Mouse (Mus musculus) limb, embryonic 12.5 days (tissue): Measurements from ENCODE around the gene Pgm2l1. TPM values are rescaled to one million over a fixed set of nuclear protein-coding genes. Genes with fewer than 3 reads are reported as not detected.

Experiments
- ATAC-seq: fragments of 200-750 bp; cut with Nextera tagmentation; 2 replicates; pipeline ENCODE4 v1.8.0; 2017; ENCODE audit warnings: low read depth, moderate TSS enrichment; ENCODE audit not compliant: insufficient number of reproducible peaks, insufficient read depth, low FRiP score, low TSS enrichment
- H3K27ac ChIP-seq: fragments of 300-500 bp; sonication (generic); 2 replicates; pipeline ENCODE4 v1.5.1; 2016; ENCODE audit warnings: mild to moderate bottlenecking, moderate library complexity
- H3K27me3 ChIP-seq: fragments of 300-500 bp; sonication (generic); 2 replicates; pipeline ENCODE4 v1.6.1; 2016; ENCODE audit warnings: mild to moderate bottlenecking, moderate library complexity
- H3K36me3 ChIP-seq: fragments of 300-500 bp; sonication (generic); 2 replicates; pipeline ENCODE4 v1.6.1; 2016; ENCODE audit warnings: mild to moderate bottlenecking, moderate library complexity
- H3K4me1 ChIP-seq: fragments of 300-500 bp; sonication (generic); replicated peaks from 2 replicates; pipeline ENCODE4 v1.6.1; 2016
- H3K4me2 ChIP-seq: fragments of 300-500 bp; sonication (generic); 2 replicates; pipeline ENCODE4 v1.6.1; 2016; ENCODE audit warnings: mild to moderate bottlenecking, moderate library complexity
- H3K4me3 ChIP-seq: fragments of 300-500 bp; sonication (generic); replicated peaks from 2 replicates; pipeline ENCODE4 v1.5.1; 2016; ENCODE audit warnings: mild to moderate bottlenecking
- H3K9ac ChIP-seq: fragments of 300-500 bp; sonication (generic); replicated peaks from 2 replicates; pipeline ENCODE4 v1.6.1; 2016; ENCODE audit warnings: mild to moderate bottlenecking, moderate library complexity
- H3K9me3 ChIP-seq: fragments of 300-500 bp; sonication (generic); 2 replicates; pipeline ENCODE4 v1.6.1; 2016; ENCODE audit warnings: mild to moderate bottlenecking, moderate library complexity
- WGBS: fragments of 180-500 bp; shearing (Covaris S2); methylation state at CpG from one replicate; pipeline ENCODE4 v1.1.7; 2016; 5-methylcytosine and 5-hydroxymethylcytosine counted together
- polyA plus RNA-seq: library from polyadenylated mRNA; unstranded; fragments of >200 nt; fragmentation: Nextera tagmentation; extraction: Ambion mirVana; gene quantifications from 2 replicates; pipeline ENCODE4 v1.2.1, GENCODE M21; 2016

Gene Pgm2l1
- polyA plus RNA-seq, 1 experiment from 2014 or later = 4.2 TPM

GRCm38 (mm10) chr7:100272369-100272768, 45.2 kb downstream of the Pgm2l1 start:
- Histone ChIP-seq H3K36me3 (peaks cover 19% of the 10 kb centered on the region; the same call in 1 of the 2 replicates), H3K27me3 (no peaks in the 10 kb centered on the region), H3K9ac (no peak overlapping the region), H3K4me1 (no peaks in the 10 kb centered on the region), H3K4me2 (no peak overlapping the region), H3K27ac (no peak overlapping the region), H3K9me3 (no peaks in the 10 kb centered on the region), H3K4me3 (no peak overlapping the region)
- no peak for ATAC-seq
- 97% methylated on average over 8 of the region's 8 CpGs for WGBS

- Histone ChIP-seq H3K27ac (no peak overlapping the region), H3K9ac (no peak overlapping the region), H3K4me2 (no peak overlapping the region), H3K4me1 (no peaks in the 10 kb centered on the region), H3K4me3 (no peak overlapping the region), H3K9me3 (no peaks in the 10 kb centered on the region), H3K36me3 (peaks cover 14% of the 10 kb centered on the region; the same call in 1 of the 2 replicates), H3K27me3 (no peaks in the 10 kb centered on the region)
- 74% methylated on average over 6 of the region's 6 CpGs for WGBS
- no peak for ATAC-seq
Measured at GRCm38 (mm10) chr7:100274507-100274906, 47.3 kb downstream of the Pgm2l1 start.

GRCm38 (mm10) chr7:100276397-100276796, 49.2 kb downstream of the Pgm2l1 start:
- H3K9me3 ChIP-seq = no peaks in the 10 kb centered on the region
- H3K27me3 ChIP-seq = no peaks in the 10 kb centered on the region
- no peak for ATAC-seq
- no peak overlapping the region for H3K4me2 ChIP-seq
- no peaks in the 10 kb centered on the region for H3K4me1 ChIP-seq
- no peak overlapping the region for H3K4me3 ChIP-seq
- no peak overlapping the region for H3K27ac ChIP-seq
- no peak overlapping the region for H3K9ac ChIP-seq
- H3K36me3 ChIP-seq = peaks cover 8% of the 10 kb centered on the region; the same call in 1 of the 2 replicates
- WGBS = 41% methylated on average over 2 of the region's 2 CpGs

GRCm38 (mm10) chr7:100279803-100280202, 52.6 kb downstream of the Pgm2l1 start:
- no peak overlapping the region for H3K4me2 ChIP-seq
- no peak for ATAC-seq
- H3K36me3 ChIP-seq = no peaks in the 10 kb centered on the region
- 3% methylated on average over 1 of the region's 1 CpGs for WGBS
- H3K4me3 ChIP-seq = no peak overlapping the region
- no peak overlapping the region for H3K27ac ChIP-seq
- peaks cover 6% of the 10 kb centered on the region for H3K4me1 ChIP-seq
- no peaks in the 10 kb centered on the region for H3K9me3 ChIP-seq
- H3K27me3 ChIP-seq = peaks cover 15% of the 10 kb centered on the region
- H3K9ac ChIP-seq = no peak overlapping the region

- no peak overlapping the region for H3K4me3 ChIP-seq
- ATAC-seq = no peak
- peaks cover 28% of the 10 kb centered on the region for H3K27me3 ChIP-seq
- no peaks in the 10 kb centered on the region for H3K9me3 ChIP-seq
- H3K4me2 ChIP-seq = no peak overlapping the region
- H3K36me3 ChIP-seq = no peaks in the 10 kb centered on the region
- no peak overlapping the region for H3K9ac ChIP-seq
- no peak overlapping the region for H3K27ac ChIP-seq
- H3K4me1 ChIP-seq = peaks cover 23% of the 10 kb centered on the region
- 65% methylated on average over 3 of the region's 3 CpGs for WGBS
Measured at GRCm38 (mm10) chr7:100281596-100281995, 54.4 kb downstream of the Pgm2l1 start.

- WGBS = 18% methylated on average over 3 of the region's 3 CpGs
- Histone ChIP-seq H3K4me1 (peaks cover 37% of the 10 kb centered on the region), H3K4me3 (no peak overlapping the region), H3K4me2 (no peak overlapping the region), H3K27ac (no peak overlapping the region), H3K36me3 (no peaks in the 10 kb centered on the region), H3K9me3 (no peaks in the 10 kb centered on the region), H3K27me3 (peaks cover 28% of the 10 kb centered on the region), H3K9ac (no peak overlapping the region)
- no peak for ATAC-seq
Measured at GRCm38 (mm10) chr7:100283298-100283697, 56.1 kb downstream of the Pgm2l1 start.

- Histone ChIP-seq H3K9me3 (no peaks in the 10 kb centered on the region), H3K36me3 (no peaks in the 10 kb centered on the region), H3K4me3 (peak within 1 kb of the TSS; percentile 68), H3K4me2 (peak within 1 kb of the TSS; percentile 92), H3K27ac (peak within 1 kb of the TSS; percentile 100), H3K4me1 (peaks cover 52% of the 10 kb centered on the region), H3K9ac (peak within 1 kb of the TSS; percentile 82), H3K27me3 (peaks cover 28% of the 10 kb centered on the region)
- ATAC-seq = no peak
- 2% methylated on average over 40 of the region's 53 CpGs for WGBS
Measured at GRCm38 (mm10) chr7:100285383-100285782, 58.2 kb downstream of the Pgm2l1 start, which contains the start of gene P4ha3. Gene P4ha3, plus strand, starts transcription at chr7:100285520.

GRCm38 (mm10) chr7:100287748-100288578, 60.8 kb downstream of the Pgm2l1 start:
- peak overlapping the region; percentile 54 for H3K4me2 ChIP-seq
- peaks cover 10% of the 10 kb centered on the region; the same call in 1 of the 2 replicates for H3K9me3 ChIP-seq
- H3K27me3 ChIP-seq = peaks cover 24% of the 10 kb centered on the region
- ATAC-seq = peak; percentile 85
- 11% methylated on average over 7 of the region's 7 CpGs for WGBS
- H3K27ac ChIP-seq = peak overlapping the region; percentile 100
- peaks cover 4% of the 10 kb centered on the region; the same call in 1 of the 2 replicates for H3K36me3 ChIP-seq
- H3K4me1 ChIP-seq = peaks cover 52% of the 10 kb centered on the region
- peak overlapping the region; percentile 19 for H3K4me3 ChIP-seq
- H3K9ac ChIP-seq = peak overlapping the region; percentile 24; the same call in 1 of the 2 replicates

GRCm38 (mm10) chr7:100288622-100289021, 61.4 kb downstream of the Pgm2l1 start:
- WGBS = 3% methylated on average over 11 of the region's 11 CpGs
- peaks cover 49% of the 10 kb centered on the region for H3K4me1 ChIP-seq
- H3K9ac ChIP-seq = peak overlapping the region; percentile 24
- H3K4me3 ChIP-seq = peak overlapping the region; percentile 19
- ATAC-seq = peak; percentile 86
- peak overlapping the region; percentile 100 for H3K27ac ChIP-seq
- H3K36me3 ChIP-seq = peaks cover 9% of the 10 kb centered on the region
- H3K4me2 ChIP-seq = peak overlapping the region; percentile 54
- peaks cover 10% of the 10 kb centered on the region; the same call in 1 of the 2 replicates for H3K9me3 ChIP-seq
- H3K27me3 ChIP-seq = peaks cover 24% of the 10 kb centered on the region

GRCm38 (mm10) chr7:100293546-100293945, 66.4 kb downstream of the Pgm2l1 start:
- Histone ChIP-seq H3K27ac (no peak overlapping the region), H3K9ac (no peak overlapping the region), H3K4me1 (peaks cover 16% of the 10 kb centered on the region), H3K4me3 (no peak overlapping the region), H3K27me3 (no peaks in the 10 kb centered on the region), H3K4me2 (no peak overlapping the region), H3K9me3 (peaks cover 10% of the 10 kb centered on the region; the same call in 1 of the 2 replicates), H3K36me3 (peaks cover 26% of the 10 kb centered on the region)
- no peak for ATAC-seq
- 88% methylated on average over 8 of the region's 8 CpGs for WGBS

- Histone ChIP-seq H3K4me1 (peaks cover 20% of the 10 kb centered on the region), H3K36me3 (peaks cover 28% of the 10 kb centered on the region), H3K4me2 (no peak overlapping the region), H3K27me3 (no peaks in the 10 kb centered on the region), H3K9me3 (peaks cover 7% of the 10 kb centered on the region; the same call in 1 of the 2 replicates), H3K4me3 (no peak overlapping the region), H3K9ac (no peak overlapping the region), H3K27ac (no peak overlapping the region)
- WGBS = 99% methylated on average over 2 of the region's 2 CpGs
- ATAC-seq = no peak
Measured at GRCm38 (mm10) chr7:100295745-100296144, 68.6 kb downstream of the Pgm2l1 start.
